Mouse (Mus musculus) testis, adult 2 months (tissue): ENCODE data around the gene Nfic. TPM values are rescaled to one million over a fixed set of nuclear protein-coding genes. Genes with fewer than 3 reads are reported as not detected.

Source experiments
- H3K27ac ChIP-seq: fragments of 200-500 bp; 2 replicates; pipeline ENCODE4 v1.5.1; 2012; ENCODE audit warnings: low read depth, low read length; ENCODE audit not compliant: control insufficient read depth, insufficient read depth
- H3K27me3 ChIP-seq: fragments of 200-500 bp; 2 replicates; pipeline ENCODE4 v1.6.1; 2012; ENCODE audit warnings: mild to moderate bottlenecking, low read length, moderate library complexity; ENCODE audit not compliant: control insufficient read depth, insufficient read depth
- H3K36me3 ChIP-seq: fragments of 200-500 bp; 2 replicates; pipeline ENCODE4 v1.6.1; 2012; ENCODE audit warnings: mild to moderate bottlenecking, low read length; ENCODE audit not compliant: control insufficient read depth, insufficient read depth
- H3K4me1 ChIP-seq: fragments of 200-500 bp; 2 replicates; pipeline ENCODE4 v1.6.1; 2012; ENCODE audit warnings: low read length; ENCODE audit not compliant: control insufficient read depth, insufficient read depth
- H3K4me3 ChIP-seq: fragments of 200-500 bp; 2 replicates; pipeline ENCODE4 v1.5.1; 2012; ENCODE audit warnings: low read depth, mild to moderate bottlenecking, low read length, moderate library complexity, mixed read lengths; ENCODE audit not compliant: control insufficient read depth
- CTCF ChIP-seq: fragments of 200-500 bp; IDR thresholded peaks from 2 replicates; pipeline ENCODE4 v1.5.1; 2012; ENCODE audit warnings: low read depth, mild to moderate bottlenecking, inconsistent platforms, low read length, moderate library complexity; ENCODE audit not compliant: control insufficient read depth, insufficient read depth, insufficient replicate concordance
- POLR2A ChIP-seq: fragments of 200-500 bp; IDR thresholded peaks from 2 replicates; pipeline ENCODE4 v1.6.1; 2012; ENCODE audit warnings: low read depth, mild to moderate bottlenecking, inconsistent platforms, low read length, moderate library complexity; ENCODE audit not compliant: control insufficient read depth
- polyA plus RNA-seq: library from polyadenylated mRNA; depleted of rRNA; stranded (reverse); fragments of >200 nt; gene quantifications from 2 replicates; pipeline ENCODE4 v1.2.3, GENCODE M21; 2012

Nfic gene
- polyA plus RNA-seq, 1 experiment, result 9.9 TPM

GRCm38 (mm10) chr10:81458267-81458666 lies 2.8 kb upstream of the Nfic start:
- H3K4me1 ChIP-seq, result peaks cover 22% of the 10 kb centered on the region
- no peak overlapping the region for H3K27ac ChIP-seq
- no peaks in the 10 kb centered on the region for H3K36me3 ChIP-seq
- no peak overlapping the region for H3K4me3 ChIP-seq
- H3K27me3 ChIP-seq, result no peaks in the 10 kb centered on the region
- TF ChIP-seq POLR2A (no peak), CTCF (no peak)

- no peak overlapping the region for H3K4me3 ChIP-seq
- TF ChIP-seq CTCF, result no peak
- TF ChIP-seq POLR2A, result no peak
- peaks cover 20% of the 10 kb centered on the region for H3K4me1 ChIP-seq
- H3K27me3 ChIP-seq, result no peaks in the 10 kb centered on the region
- H3K36me3 ChIP-seq, result no peaks in the 10 kb centered on the region
- no peak overlapping the region for H3K27ac ChIP-seq
Observed at GRCm38 (mm10) chr10:81457624-81458023, 2.2 kb upstream of the Nfic start.

GRCm38 (mm10) chr10:81456983-81457563 lies 1.6 kb upstream of the Nfic start:
- no peak overlapping the region for H3K4me3 ChIP-seq
- no peak overlapping the region for H3K27ac ChIP-seq
- no peaks in the 10 kb centered on the region for H3K27me3 ChIP-seq
- H3K4me1 ChIP-seq, result peaks cover 18% of the 10 kb centered on the region
- no peaks in the 10 kb centered on the region for H3K36me3 ChIP-seq
- TF ChIP-seq POLR2A (no peak), CTCF (no peak)

GRCm38 (mm10) chr10:81454106-81454505 lies 1.3 kb downstream of the Nfic start:
- H3K4me3 ChIP-seq, result no peak overlapping the region
- H3K27ac ChIP-seq, result no peak overlapping the region
- no peaks in the 10 kb centered on the region for H3K27me3 ChIP-seq
- no peak for TF ChIP-seq CTCF
- no peak for TF ChIP-seq POLR2A
- peaks cover 4% of the 10 kb centered on the region; the same call in 1 of the 2 replicates for H3K4me1 ChIP-seq
- no peaks in the 10 kb centered on the region for H3K36me3 ChIP-seq

DNA sequence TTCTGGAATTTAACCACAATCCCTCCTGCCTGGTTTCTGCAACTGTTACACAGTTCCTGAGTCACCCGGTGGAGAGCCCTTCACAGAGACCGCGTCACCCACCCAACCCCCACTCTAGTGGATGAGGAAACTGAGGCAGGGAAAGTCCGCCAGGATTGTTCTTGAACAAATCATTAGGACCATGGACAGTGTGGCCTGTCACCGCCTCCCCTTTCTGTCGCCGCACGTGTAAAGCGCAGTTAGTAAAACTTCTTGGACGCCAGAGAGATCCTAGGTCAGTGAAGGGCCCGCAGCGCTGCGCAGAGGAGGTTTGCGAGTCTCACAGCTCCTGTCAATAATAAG lies 2.5 kb downstream of the Nfic start:
- Histone ChIP-seq H3K4me3 (no peak overlapping the region), H3K36me3 (no peaks in the 10 kb centered on the region), H3K27ac (no peak overlapping the region), H3K4me1 (peaks cover 4% of the 10 kb centered on the region; the same call in 1 of the 2 replicates), H3K27me3 (no peaks in the 10 kb centered on the region)
- TF ChIP-seq CTCF (no peak), POLR2A (no peak)

GRCm38 (mm10) chr10:81452237-81452946 lies 3.0 kb downstream of the Nfic start:
- no peaks in the 10 kb centered on the region for H3K27me3 ChIP-seq
- H3K4me3 ChIP-seq, result no peak overlapping the region
- H3K27ac ChIP-seq, result no peak overlapping the region
- H3K36me3 ChIP-seq, result no peaks in the 10 kb centered on the region
- H3K4me1 ChIP-seq, result peaks cover 4% of the 10 kb centered on the region; the same call in 1 of the 2 replicates
- TF ChIP-seq POLR2A, result no peak
- no peak for TF ChIP-seq CTCF

- Histone ChIP-seq H3K27me3 (no peaks in the 10 kb centered on the region), H3K4me3 (no peak overlapping the region), H3K4me1 (peaks cover 4% of the 10 kb centered on the region; the same call in 1 of the 2 replicates), H3K27ac (no peak overlapping the region), H3K36me3 (no peaks in the 10 kb centered on the region)
- no peak for TF ChIP-seq CTCF
- TF ChIP-seq POLR2A, result no peak
Observed at GRCm38 (mm10) chr10:81451365-81451745, 4.1 kb downstream of the Nfic start.
